ENCODE assay signal across 8 mouse cellular contexts in the genomic region with DNA sequence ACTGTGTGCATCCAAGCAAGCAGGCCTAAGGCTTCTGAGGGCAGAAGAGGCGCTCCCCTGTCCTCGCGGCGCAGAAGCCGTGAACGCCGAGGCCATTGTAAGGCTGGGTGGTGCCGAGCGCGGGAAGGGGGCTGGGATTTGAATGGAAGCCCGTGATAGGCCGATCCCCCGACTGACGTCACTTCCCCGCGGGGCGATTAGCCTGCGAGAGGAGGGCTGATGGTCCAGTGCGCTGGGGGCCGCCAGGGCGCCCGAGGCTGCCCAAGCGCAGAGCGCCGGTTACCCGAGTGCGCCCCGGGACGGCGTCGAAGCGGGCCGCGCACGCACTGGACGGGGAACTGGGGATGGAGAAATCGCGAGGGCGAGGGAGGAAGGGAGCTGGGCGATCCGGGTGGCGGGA. TPM values are rescaled to one million over a fixed set of nuclear protein-coding genes. Genes with fewer than 3 reads are reported as not detected.
DNase-seq lines count a peak whose midpoint lies in the region; ATAC-seq and TF ChIP-seq lines count a peak whose summit lies in the region.

No protein-coding gene starts in this region.

- no peaks in the 10 kb centered on the region for H3K9me3 ChIP-seq in embryonic facial prominence, embryonic 12.5 days
- no peaks in the 10 kb centered on the region for H3K9me3 ChIP-seq in hindbrain, embryonic 15.5 days
- no peaks in the 10 kb centered on the region for H3K9me3 ChIP-seq in midbrain, embryonic 12.5 days

- ATAC-seq in embryonic facial prominence, embryonic 12.5 days (ENCODE audit: insufficient number of reproducible peaks, insufficient read depth, low FRiP score, low TSS enrichment), result peak; percentile 81
- peak; percentile 85 for ATAC-seq in hindbrain, embryonic 15.5 days (ENCODE audit: low FRiP score, low read depth)
- ATAC-seq in midbrain, embryonic 12.5 days (ENCODE audit: low FRiP score, low read depth), result peak; percentile 74
- ATAC-seq in inflammation-experienced regulatory T-cells, adult 6 months, result no peak

- no peaks in the 10 kb centered on the region for H3K36me3 ChIP-seq in testis, adult 2 months (ENCODE audit: control insufficient read depth, insufficient read depth, low read length)
- H3K36me3 ChIP-seq in embryonic facial prominence, embryonic 12.5 days, result no peaks in the 10 kb centered on the region
- H3K36me3 ChIP-seq in hindbrain, embryonic 15.5 days, result no peaks in the 10 kb centered on the region
- peaks cover 21% of the 10 kb centered on the region; the same call in 1 of the 2 replicates for H3K36me3 ChIP-seq in midbrain, embryonic 12.5 days

- TF ChIP-seq POLR2A in testis, adult 2 months (IDR thresholded peaks at IDR 0.05; ENCODE audit: control insufficient read depth, low read depth, low read length), result peak; percentile 58

- no peak for TF ChIP-seq CTCF in testis, adult 2 months (IDR thresholded peaks at IDR 0.05; ENCODE audit: control insufficient read depth, insufficient read depth, insufficient replicate concordance, low read depth, low read length)

- peak overlapping the region; percentile 42; the same call in 1 of the 2 replicates for H3K27ac ChIP-seq in testis, adult 2 months (ENCODE audit: control insufficient read depth, insufficient read depth, low read depth, low read length)
- H3K27ac ChIP-seq in embryonic facial prominence, embryonic 12.5 days, result 0 out of 2 replicates have a peak overlapping the region, but pooled peaks have one; percentile 23
- peak overlapping the region; percentile 97 for H3K27ac ChIP-seq in hindbrain, embryonic 15.5 days (replicated peaks)
- peak overlapping the region; percentile 97 for H3K27ac ChIP-seq in midbrain, embryonic 12.5 days (replicated peaks)

- peak overlapping the region; percentile 90 for H3K4me3 ChIP-seq in testis, adult 2 months (ENCODE audit: control insufficient read depth, low read depth, low read length)
- peak overlapping the region; percentile 43 for H3K4me3 ChIP-seq in embryonic facial prominence, embryonic 12.5 days
- peak overlapping the region; percentile 90 for H3K4me3 ChIP-seq in hindbrain, embryonic 15.5 days
- H3K4me3 ChIP-seq in midbrain, embryonic 12.5 days, result peak overlapping the region; percentile 65

- H3K4me2 ChIP-seq in embryonic facial prominence, embryonic 12.5 days (replicated peaks), result peak overlapping the region; percentile 66
- H3K4me2 ChIP-seq in hindbrain, embryonic 15.5 days, result peak overlapping the region; percentile 87
- peak overlapping the region; percentile 77 for H3K4me2 ChIP-seq in midbrain, embryonic 12.5 days (replicated peaks)

- peak overlapping the region; percentile 44; the same call in 1 of the 2 replicates for H3K9ac ChIP-seq in embryonic facial prominence, embryonic 12.5 days
- peak overlapping the region; percentile 99 for H3K9ac ChIP-seq in hindbrain, embryonic 15.5 days
- peak overlapping the region; percentile 92 for H3K9ac ChIP-seq in midbrain, embryonic 12.5 days (replicated peaks)

- under 1% methylated on average over 36 of the region's 42 CpGs for WGBS in embryonic facial prominence, embryonic 12.5 days
- 0% methylated on average over 37 of the region's 42 CpGs for WGBS in hindbrain, embryonic 15.5 days
- WGBS in midbrain, embryonic 12.5 days, result under 1% methylated on average over 42 of the region's 42 CpGs

- no peak for DNase-seq in testis, postnatal 10 days (ENCODE audit: low spot score)
- peak; percentile 79 to 93 for DNase-seq in left cerebral cortex, adult 9 months (ENCODE audit: low spot score in 2 of 2)
- peak; percentile 85 for DNase-seq in telencephalon, adult 2 months (ENCODE audit: low read depth, low spot score)

- peaks cover 12% of the 10 kb centered on the region for H3K4me1 ChIP-seq in testis, adult 2 months (ENCODE audit: control insufficient read depth, insufficient read depth, low read length)
- peaks cover 13% of the 10 kb centered on the region; the same call in 1 of the 2 replicates for H3K4me1 ChIP-seq in embryonic facial prominence, embryonic 12.5 days
- H3K4me1 ChIP-seq in hindbrain, embryonic 15.5 days (replicated peaks), result peaks cover 55% of the 10 kb centered on the region
- H3K4me1 ChIP-seq in midbrain, embryonic 12.5 days, result peaks cover 60% of the 10 kb centered on the region

- no peaks in the 10 kb centered on the region; the same call in 1 of the 2 replicates for H3K27me3 ChIP-seq in testis, adult 2 months (ENCODE audit: control insufficient read depth, insufficient read depth, low read length)
- H3K27me3 ChIP-seq in embryonic facial prominence, embryonic 12.5 days, result peaks cover 100% of the 10 kb centered on the region
- H3K27me3 ChIP-seq in hindbrain, embryonic 15.5 days, result no peaks in the 10 kb centered on the region
- peaks cover 97% of the 10 kb centered on the region for H3K27me3 ChIP-seq in midbrain, embryonic 12.5 days

RNA-seq across cellular contexts. Expression of a gene that starts 38.6 kb away (rescaled TPM):
- 74.5 and 78.3 TPM in 2 replicates for polyA plus RNA-seq in testis, adult 2 months (2012; rRNA removed)
- 42.3 and 42.5 TPM in 2 replicates for polyA plus RNA-seq in embryonic facial prominence, embryonic 12.5 days (2016; fragmentation: Nextera tagmentation; extraction: Ambion mirVana)
- polyA plus RNA-seq in hindbrain, embryonic 15.5 days (2015; fragmentation: Nextera tagmentation; extraction: Ambion mirVana), result 26.5 and 27.0 TPM in 2 replicates
- 41.2 and 44.5 TPM in 2 replicates for polyA plus RNA-seq in midbrain, embryonic 12.5 days (2016; fragmentation: Nextera tagmentation; extraction: Ambion mirVana)
- 10 to 100 TPM; 15.0 to 37.4 (median 27.3) TPM for polyA plus RNA-seq in inflammation-experienced regulatory T-cells, adult 6 months (2017; shearing (Covaris generic))

Comparison
In these comparisons a context has a peak if more than half of its experiments do, and no peak if none do; other contexts are left out.
1. H3K27ac ChIP-seq: peak in every context shown above with its lines; median percentile 97 in hindbrain, embryonic 15.5 days; 97 in midbrain, embryonic 12.5 days; 42 in testis, adult 2 months; 23 in embryonic facial prominence, embryonic 12.5 days.
2. H3K9ac ChIP-seq: peak in every context shown above with its lines; median percentile 99 in hindbrain, embryonic 15.5 days; 92 in midbrain, embryonic 12.5 days; 44 in embryonic facial prominence, embryonic 12.5 days.